Mouse (Mus musculus): ENCODE measurements around the gene Zbtb38. TPM values are rescaled to one million over a fixed set of nuclear protein-coding genes. Genes with fewer than 3 reads are reported as not detected.

Gene Zbtb38
- total RNA-seq, 1 experiment: 16.0 TPM

DNA sequence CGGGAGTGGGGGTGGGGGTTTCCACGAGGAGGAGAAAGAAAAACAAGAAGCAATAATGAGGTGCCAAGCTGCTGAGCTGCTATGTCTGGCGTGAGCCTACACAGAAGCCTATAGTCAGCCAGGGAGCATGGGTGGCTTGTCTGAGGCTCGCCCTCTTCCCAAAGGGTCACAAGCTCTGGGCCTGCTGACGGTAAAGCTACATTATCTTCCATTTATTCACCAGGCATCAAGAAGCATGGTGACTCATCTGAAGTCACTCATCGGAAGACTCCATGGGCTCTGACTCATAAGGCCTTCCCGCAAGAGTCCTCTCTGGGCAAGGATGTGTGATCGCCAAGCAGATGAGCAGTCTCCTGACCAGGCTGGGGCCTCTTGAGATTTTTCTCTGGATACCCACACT, 29.4 kb upstream of the Zbtb38 start:
- in situ Hi-C loops (cut with MboI; ENCODE audit: low sequenced_read_pairs in 2 of 2, unreplicated experiment in 2 of 2): no loop called here
- no peak for DNase-seq (ENCODE audit: low read depth, low spot score)
- no peak overlapping the region; the same call in 1 of the 2 replicates for H3K27ac ChIP-seq (ENCODE audit: insufficient read depth, low read depth, low read length, poor library complexity, severe bottlenecking)
- H3K9ac ChIP-seq (ENCODE audit: insufficient read depth, low read depth, low read length, poor library complexity, severe bottlenecking): no peak overlapping the region
- no peak for TF ChIP-seq ZC3H11A (IDR thresholded peaks at IDR 0.05; ENCODE audit: borderline replicate concordance, low read depth, low read length)
- TF ChIP-seq ZNF384 (IDR thresholded peaks at IDR 0.05; ENCODE audit: low read depth, low read length): no peak
- H3K4me3 ChIP-seq (ENCODE audit: insufficient read depth in 1 of 2, low read depth in 1 of 2, low read length in 2 of 2, poor library complexity in 1 of 2, severe bottlenecking in 1 of 2): no peak overlapping the region
- no peaks in the 10 kb centered on the region for H3K36me3 ChIP-seq (ENCODE audit: control insufficient read depth, insufficient read depth, low read length, poor library complexity, severe bottlenecking)
- no peaks in the 10 kb centered on the region for H3K4me1 ChIP-seq (ENCODE audit: control insufficient read depth in 2 of 2, insufficient read depth in 2 of 2, low read length in 2 of 2, poor library complexity in 1 of 2)
- H3K9me3 ChIP-seq (ENCODE audit: control insufficient read depth, insufficient read depth, low read depth, low read length): no peaks in the 10 kb centered on the region

DNA sequence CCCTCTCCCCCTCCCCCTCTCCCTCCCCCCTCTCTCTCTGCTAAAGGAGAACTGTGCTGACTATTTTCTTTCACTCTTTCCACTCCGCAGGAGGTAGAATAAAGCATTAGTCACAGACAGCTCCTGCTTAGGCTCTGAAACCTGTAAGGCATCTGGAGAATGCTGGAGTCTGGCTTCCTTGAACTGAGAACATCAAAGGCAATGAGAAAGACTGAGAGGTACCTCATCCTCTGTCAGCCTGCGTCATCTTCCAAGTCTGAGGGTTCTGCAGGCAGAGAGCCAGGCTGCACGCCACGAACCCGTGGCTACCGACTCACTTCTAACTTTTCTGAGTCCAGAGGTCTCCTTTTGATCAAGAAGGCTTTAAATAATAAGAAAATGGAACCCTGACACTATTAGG, 20.5 kb upstream of the Zbtb38 start:
- DNase-seq (ENCODE audit: low read depth, low spot score): no peak
- H3K36me3 ChIP-seq (ENCODE audit: control insufficient read depth, insufficient read depth, low read length, poor library complexity, severe bottlenecking): no peaks in the 10 kb centered on the region
- no peak for TF ChIP-seq MAFK (IDR thresholded peaks at IDR 0.05; ENCODE audit: insufficient read depth, low read depth, low read length)
- no peak overlapping the region for H3K4me3 ChIP-seq (ENCODE audit: insufficient read depth in 1 of 2, low read depth in 1 of 2, low read length in 2 of 2, poor library complexity in 1 of 2, severe bottlenecking in 1 of 2)
- H3K9me3 ChIP-seq (ENCODE audit: control insufficient read depth, insufficient read depth, low read depth, low read length): no peaks in the 10 kb centered on the region
- H3K9ac ChIP-seq (ENCODE audit: insufficient read depth, low read depth, low read length, poor library complexity, severe bottlenecking): no peak overlapping the region
- peaks cover 0 to 2% of the 10 kb centered on the region in 2 experiments; a peak in 2 of 4 replicates for H3K4me1 ChIP-seq (ENCODE audit: control insufficient read depth in 2 of 2, insufficient read depth in 2 of 2, low read length in 2 of 2, poor library complexity in 1 of 2)
- in situ Hi-C loops (cut with MboI; ENCODE audit: low sequenced_read_pairs in 2 of 2, unreplicated experiment in 2 of 2): no loop called here
- no peak overlapping the region for H3K27ac ChIP-seq (ENCODE audit: insufficient read depth, low read depth, low read length, poor library complexity, severe bottlenecking)

DNA sequence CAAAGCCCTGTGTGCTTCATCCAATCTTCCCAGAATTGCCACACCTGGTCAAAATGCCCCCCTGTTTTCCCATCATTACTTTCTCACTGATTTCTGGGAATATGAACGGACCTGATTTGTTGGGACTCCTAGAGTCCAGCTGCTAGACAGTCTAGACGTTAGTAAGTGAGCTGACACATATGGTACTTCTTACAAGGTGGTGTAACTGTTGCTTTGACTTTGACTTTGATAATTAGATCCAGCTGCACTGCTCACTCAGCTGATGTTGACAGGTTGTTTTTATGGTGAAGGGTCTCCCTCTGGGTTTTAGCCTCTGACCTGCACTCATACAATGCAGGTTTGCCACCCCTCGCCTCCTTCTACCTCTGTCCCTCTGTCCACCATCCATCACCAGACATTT, 17.8 kb upstream of the Zbtb38 start:
- H3K4me1 ChIP-seq (ENCODE audit: control insufficient read depth in 2 of 2, insufficient read depth in 2 of 2, low read length in 2 of 2, poor library complexity in 1 of 2): peaks cover 0 to 2% of the 10 kb centered on the region in 2 experiments; a peak in 2 of 4 replicates
- no peak overlapping the region for H3K27ac ChIP-seq (ENCODE audit: insufficient read depth, low read depth, low read length, poor library complexity, severe bottlenecking)
- H3K4me3 ChIP-seq (ENCODE audit: insufficient read depth in 1 of 2, low read depth in 1 of 2, low read length in 2 of 2, poor library complexity in 1 of 2, severe bottlenecking in 1 of 2): no peak overlapping the region
- H3K36me3 ChIP-seq (ENCODE audit: control insufficient read depth, insufficient read depth, low read length, poor library complexity, severe bottlenecking): no peaks in the 10 kb centered on the region
- H3K9ac ChIP-seq (ENCODE audit: insufficient read depth, low read depth, low read length, poor library complexity, severe bottlenecking): no peak overlapping the region
- DNase-seq (ENCODE audit: low read depth, low spot score): no peak
- in situ Hi-C loops (cut with MboI; ENCODE audit: low sequenced_read_pairs in 2 of 2, unreplicated experiment in 2 of 2): no loop called here
- no peak for TF ChIP-seq CHD2 (IDR thresholded peaks at IDR 0.05; ENCODE audit: low read depth, low read length)
- no peak for TF ChIP-seq MAFK (IDR thresholded peaks at IDR 0.05; ENCODE audit: insufficient read depth, low read depth, low read length)
- TF ChIP-seq ZC3H11A (IDR thresholded peaks at IDR 0.05; ENCODE audit: borderline replicate concordance, low read depth, low read length): no peak
- no peaks in the 10 kb centered on the region for H3K9me3 ChIP-seq (ENCODE audit: control insufficient read depth, insufficient read depth, low read depth, low read length)

DNA sequence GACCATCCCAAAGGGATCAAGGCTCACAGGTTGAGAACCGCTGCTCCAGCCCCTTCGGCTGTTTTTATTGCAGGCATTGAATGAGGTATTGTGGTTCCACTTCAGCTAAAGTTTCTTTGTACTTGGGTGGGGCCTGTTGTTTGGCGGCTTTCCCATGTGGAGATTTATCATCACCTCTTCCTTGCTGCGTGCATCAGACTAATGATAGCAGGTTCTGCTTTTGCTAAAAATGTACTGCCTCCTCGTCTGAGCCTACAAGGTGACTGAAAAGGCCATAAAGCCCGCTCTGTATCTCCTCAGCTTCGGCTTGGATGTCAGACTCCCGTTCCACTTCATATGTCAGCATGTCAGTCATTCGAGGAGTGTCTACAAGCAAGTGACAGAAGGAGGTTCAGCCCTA, 17.0 kb upstream of the Zbtb38 start:
- H3K4me3 ChIP-seq (ENCODE audit: insufficient read depth in 1 of 2, low read depth in 1 of 2, low read length in 2 of 2, poor library complexity in 1 of 2, severe bottlenecking in 1 of 2): no peak overlapping the region
- H3K9ac ChIP-seq (ENCODE audit: insufficient read depth, low read depth, low read length, poor library complexity, severe bottlenecking): no peak overlapping the region
- no peaks in the 10 kb centered on the region for H3K9me3 ChIP-seq (ENCODE audit: control insufficient read depth, insufficient read depth, low read depth, low read length)
- H3K36me3 ChIP-seq (ENCODE audit: control insufficient read depth, insufficient read depth, low read length, poor library complexity, severe bottlenecking): no peaks in the 10 kb centered on the region
- no peak overlapping the region for H3K27ac ChIP-seq (ENCODE audit: insufficient read depth, low read depth, low read length, poor library complexity, severe bottlenecking)
- DNase-seq (ENCODE audit: low read depth, low spot score): no peak
- peaks cover 1 to 5% of the 10 kb centered on the region in 2 experiments; a peak in 2 of 4 replicates for H3K4me1 ChIP-seq (ENCODE audit: control insufficient read depth in 2 of 2, insufficient read depth in 2 of 2, low read length in 2 of 2, poor library complexity in 1 of 2)
- in situ Hi-C loops (cut with MboI; ENCODE audit: low sequenced_read_pairs in 2 of 2, unreplicated experiment in 2 of 2): no loop called here
- TF ChIP-seq ZNF384 (IDR thresholded peaks at IDR 0.05; ENCODE audit: low read depth, low read length): no peak
- no peak for TF ChIP-seq MAFK (IDR thresholded peaks at IDR 0.05; ENCODE audit: insufficient read depth, low read depth, low read length)
- no peak for TF ChIP-seq CHD2 (IDR thresholded peaks at IDR 0.05; ENCODE audit: low read depth, low read length)
- TF ChIP-seq HCFC1 (IDR thresholded peaks at IDR 0.05; ENCODE audit: borderline replicate concordance, insufficient read depth, low read length): no peak
- no peak for TF ChIP-seq ZC3H11A (IDR thresholded peaks at IDR 0.05; ENCODE audit: borderline replicate concordance, low read depth, low read length)

DNA sequence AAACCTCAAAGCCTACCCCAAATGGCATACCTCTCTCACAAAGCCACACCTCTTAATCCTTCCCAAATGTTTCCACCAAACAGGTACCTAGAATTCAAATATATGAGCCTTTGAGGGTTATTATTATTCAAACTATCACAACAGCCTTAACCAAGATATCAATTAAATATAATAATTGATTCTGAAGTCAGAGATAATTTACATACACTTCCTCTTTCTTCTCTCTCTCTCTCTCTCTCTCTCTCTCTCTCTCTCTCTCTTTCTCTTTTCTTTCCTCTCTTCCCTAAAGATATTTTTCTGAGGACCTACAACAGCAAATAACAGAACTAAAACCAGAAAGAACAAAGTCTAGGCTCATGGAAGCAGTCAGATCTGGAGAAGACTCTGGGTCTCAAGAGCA, 15.2 kb upstream of the Zbtb38 start:
- in situ Hi-C loops (cut with MboI; ENCODE audit: low sequenced_read_pairs in 2 of 2, unreplicated experiment in 2 of 2): no loop called here
- H3K36me3 ChIP-seq (ENCODE audit: control insufficient read depth, insufficient read depth, low read length, poor library complexity, severe bottlenecking): no peaks in the 10 kb centered on the region
- H3K4me3 ChIP-seq (ENCODE audit: insufficient read depth in 1 of 2, low read depth in 1 of 2, low read length in 2 of 2, poor library complexity in 1 of 2, severe bottlenecking in 1 of 2): no peak overlapping the region
- peaks cover 1 to 3% of the 10 kb centered on the region in 2 experiments; a peak in 1 of 4 replicates for H3K4me1 ChIP-seq (ENCODE audit: control insufficient read depth in 2 of 2, insufficient read depth in 2 of 2, low read length in 2 of 2, poor library complexity in 1 of 2)
- DNase-seq (ENCODE audit: low read depth, low spot score): no peak
- no peaks in the 10 kb centered on the region for H3K9me3 ChIP-seq (ENCODE audit: control insufficient read depth, insufficient read depth, low read depth, low read length)
- H3K9ac ChIP-seq (ENCODE audit: insufficient read depth, low read depth, low read length, poor library complexity, severe bottlenecking): no peak overlapping the region
- H3K27ac ChIP-seq (ENCODE audit: insufficient read depth, low read depth, low read length, poor library complexity, severe bottlenecking): no peak overlapping the region
- TF ChIP-seq HCFC1 (IDR thresholded peaks at IDR 0.05; ENCODE audit: borderline replicate concordance, insufficient read depth, low read length): no peak
- no peak for TF ChIP-seq CHD2 (IDR thresholded peaks at IDR 0.05; ENCODE audit: low read depth, low read length)
- no peak for TF ChIP-seq ZC3H11A (IDR thresholded peaks at IDR 0.05; ENCODE audit: borderline replicate concordance, low read depth, low read length)
- TF ChIP-seq ZNF384 (IDR thresholded peaks at IDR 0.05; ENCODE audit: low read depth, low read length): no peak
- no peak for TF ChIP-seq MAFK (IDR thresholded peaks at IDR 0.05; ENCODE audit: insufficient read depth, low read depth, low read length)
